ENCODE assay signal across 25 mouse cellular contexts in the genomic region with DNA sequence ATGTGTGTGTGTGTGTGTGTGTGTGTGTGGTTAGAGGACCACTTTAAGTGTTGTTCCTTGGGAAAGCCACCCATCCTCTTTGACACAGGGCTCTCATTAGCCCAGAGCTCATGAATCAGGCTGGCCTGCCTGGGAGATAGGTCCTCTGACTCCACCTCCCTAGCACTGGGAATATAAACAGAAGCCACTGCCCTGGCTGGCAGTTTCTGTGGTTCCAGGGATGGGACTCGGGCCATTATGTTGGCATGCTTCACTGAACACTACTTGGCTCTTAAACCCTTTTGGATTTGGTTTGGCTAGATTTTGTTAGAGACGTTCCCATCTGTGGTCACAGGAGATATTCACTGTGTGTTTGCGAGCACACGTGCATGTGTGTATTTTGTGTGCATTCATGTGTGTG.
DNase-seq lines count a peak whose midpoint lies in the region; ATAC-seq and TF ChIP-seq lines count a peak whose summit lies in the region.
"Had no signal": no experiment of that assay in that cellular context is flagged by ENCODE, and none has a peak within 500 bp of the region (broad histone marks: within the 10 kb centered on the region; RNA-seq: fewer than 3 reads in every experiment).

No protein-coding gene starts in this region.

- no peak for TF ChIP-seq POLR2A in kidney, adult 2 months (IDR thresholded peaks at IDR 0.05; ENCODE audit: low read depth, low read length)

- WGBS in kidney, adult 2 months, result 52% methylated on average over 4 of the region's 4 CpGs

- POLR2A ChIA-PET in Patski (lab: Charles Lee), result no interaction called here

- ATAC-seq in Patski, result no peak
- no peak for ATAC-seq in CD4-positive, CD25-positive, alpha-beta regulatory T cell, adult 4 months
- ATAC-seq: activated CD4-positive, CD25-positive, alpha-beta regulatory T cell, adult 4 months had no signal

- no peak overlapping the region for H3K27ac ChIP-seq in kidney, adult 2 months (ENCODE audit: insufficient read depth, low read depth, low read length)
- H3K27ac ChIP-seq: embryonic facial prominence, embryonic 15.5 days; heart, adult 2 months; left cerebral cortex, adult 2 months; limb, embryonic 12.5 days; liver, embryonic 14.5 days; macrophage; stomach, embryonic 15.5 days had no signal

- no peaks in the 10 kb centered on the region for H3K27me3 ChIP-seq in kidney, adult 2 months (replicated peaks; ENCODE audit: control insufficient read depth, insufficient read depth, low read length)
- no peaks in the 10 kb centered on the region for H3K27me3 ChIP-seq in Patski
- H3K27me3 ChIP-seq: embryonic facial prominence, embryonic 15.5 days; limb, embryonic 12.5 days; stomach, embryonic 15.5 days had no signal

- no peak for TF ChIP-seq CTCF in kidney, adult 2 months (conservative IDR thresholded peaks at IDR 0.05; ENCODE audit: insufficient read depth, insufficient read length, low read depth, low read length)
- TF ChIP-seq CTCF in Patski (IDR thresholded peaks at IDR 0.05), result no peak

- CTCF ChIA-PET in Patski (lab: Charles Lee), result no interaction called here

- DNase-seq in kidney, adult 2 months, result peak; percentile 11
- DNase-seq in kidney, adult 8-10 months, result no peak
- DNase-seq in Patski (ENCODE audit: low read depth, low spot score), result peak; percentile 51
- peak; percentile 45 for DNase-seq in brain, adult 2 months (ENCODE audit: low read depth, low spot score)
- peak; percentile 45 for DNase-seq in cerebellum, adult 9-11 months
- DNase-seq in layer of hippocampus, adult 8-10 months (ENCODE audit: low spot score in 2 of 2), result no peak
- DNase-seq in urinary bladder, postnatal 25 days (ENCODE audit: low spot score), result no peak
- DNase-seq: adrenal gland, postnatal 36 days; gastrocnemius, postnatal 14 days; heart, adult 2 months; heart, postnatal 4 days; kidney, adult 18-20 months; kidney, postnatal 14 days; layer of hippocampus, adult 9-11 months; right cerebral cortex, postnatal 14 days; thymus, adult 18-20 months had no signal

- no peaks in the 10 kb centered on the region for H3K36me3 ChIP-seq in kidney, adult 2 months (ENCODE audit: control insufficient read depth, insufficient read depth, low read length)
- H3K36me3 ChIP-seq: embryonic facial prominence, embryonic 15.5 days; limb, embryonic 12.5 days; stomach, embryonic 15.5 days had no signal

- no peaks in the 10 kb centered on the region for H3K4me1 ChIP-seq in kidney, adult 2 months (ENCODE audit: control insufficient read depth, insufficient read depth, low read length)
- H3K4me1 ChIP-seq: limb, embryonic 12.5 days; stomach, embryonic 15.5 days had no signal

- in situ Hi-C loops in Patski (cut with MboI; ENCODE audit: low pct_unique_long_range_greater_than_20kb), result no loop called here

- no peak overlapping the region for H3K4me3 ChIP-seq in kidney, adult 2 months (ENCODE audit: insufficient read depth, low read depth, low read length)
- H3K4me3 ChIP-seq: embryonic facial prominence, embryonic 15.5 days; heart, adult 2 months; left cerebral cortex, adult 2 months; limb, embryonic 12.5 days; myocyte; stomach, embryonic 15.5 days had no signal

Comparison
In these comparisons a context has a peak if more than half of its experiments do, and no peak if none do; other contexts are left out.
1. DNase-seq: peak in kidney, adult 2 months (single experiment), Patski (single experiment), brain, adult 2 months (single experiment) and cerebellum, adult 9-11 months (single experiment); none in kidney, adult 8-10 months (0 of 2), layer of hippocampus, adult 8-10 months (0 of 2) and urinary bladder, postnatal 25 days (single experiment).